Mouse (Mus musculus): ENCODE measurements around the gene Selenbp2.

DNA sequence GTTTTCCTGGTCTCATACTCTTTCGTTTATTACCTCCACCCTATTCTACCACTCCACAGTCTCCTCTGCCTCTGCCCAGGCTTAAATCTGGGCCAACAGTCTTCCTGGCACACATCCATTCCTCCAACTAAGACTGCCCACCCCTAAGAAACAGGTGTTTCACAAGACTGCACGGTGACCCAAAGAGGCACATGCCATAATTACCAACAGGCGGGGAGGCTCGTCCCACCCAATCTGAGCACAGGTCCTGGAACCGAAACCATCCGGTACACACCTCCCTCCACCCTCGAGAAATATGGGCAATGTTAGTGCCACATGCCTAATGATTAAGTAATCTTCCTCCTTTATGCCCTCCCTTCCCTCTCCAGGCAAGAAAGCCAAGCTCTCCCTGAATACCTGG lies 42.9 kb upstream of the Selenbp2 start:
- TF ChIP-seq POLR2A (IDR thresholded peaks at IDR 0.05; ENCODE audit: borderline replicate concordance, control insufficient read depth, low read depth, low read length) (no peak), CTCF (IDR thresholded peaks at IDR 0.05; ENCODE audit: control insufficient read depth, insufficient read depth, low read length) (no peak)
